Mouse (Mus musculus): ENCODE measurements around the gene Phlpp1.

Gene Phlpp1

GRCm38 (mm10) chr1:106241059-106241458 lies 69.5 kb downstream of the Phlpp1 start:
- intact Hi-C loops (cut with DNase I) = no loop called here

GRCm38 (mm10) chr1:106242129-106242528 lies 70.6 kb downstream of the Phlpp1 start:
- intact Hi-C loops (cut with DNase I) = no loop called here

GRCm38 (mm10) chr1:106243371-106243770 lies 71.8 kb downstream of the Phlpp1 start:
- intact Hi-C loops (cut with DNase I) = no loop called here

GRCm38 (mm10) chr1:106244245-106244644 lies 72.7 kb downstream of the Phlpp1 start:
- intact Hi-C loops (cut with DNase I) = no loop called here

GRCm38 (mm10) chr1:106254047-106254446 lies 82.5 kb downstream of the Phlpp1 start:
- intact Hi-C loops (cut with DNase I) = no loop called here

GRCm38 (mm10) chr1:106257176-106257575 lies 85.6 kb downstream of the Phlpp1 start:
- intact Hi-C loops (cut with DNase I) = no loop called here

GRCm38 (mm10) chr1:106268028-106268799 lies 96.7 kb downstream of the Phlpp1 start:
- intact Hi-C loops (cut with DNase I) = no loop called here

GRCm38 (mm10) chr1:106269337-106269736 lies 97.8 kb downstream of the Phlpp1 start:
- intact Hi-C loops (cut with DNase I) = no loop called here

- intact Hi-C loops (cut with DNase I) = no loop called here
These were observed 101.4 kb downstream of the Phlpp1 start for GRCm38 (mm10) chr1:106272916-106273315.

- intact Hi-C loops (cut with DNase I) = no loop called here
These were observed 102.2 kb downstream of the Phlpp1 start for GRCm38 (mm10) chr1:106273801-106274200.

- intact Hi-C loops (cut with DNase I) = no loop called here
These were observed 103.0 kb downstream of the Phlpp1 start for GRCm38 (mm10) chr1:106274561-106275001.

- intact Hi-C loops (cut with DNase I) = no loop called here
These were observed 103.6 kb downstream of the Phlpp1 start for GRCm38 (mm10) chr1:106275142-106275541.

GRCm38 (mm10) chr1:106275731-106276130 lies 104.2 kb downstream of the Phlpp1 start:
- intact Hi-C loops (cut with DNase I) = no loop called here

- intact Hi-C loops (cut with DNase I) = no loop called here
These were observed 105.3 kb downstream of the Phlpp1 start for GRCm38 (mm10) chr1:106276824-106277223.

GRCm38 (mm10) chr1:106277286-106277685 lies 105.7 kb downstream of the Phlpp1 start:
- intact Hi-C loops (cut with DNase I) = no loop called here

- intact Hi-C loops (cut with DNase I) = no loop called here
These were observed 107.1 kb downstream of the Phlpp1 start for GRCm38 (mm10) chr1:106278552-106279060.

- intact Hi-C loops (cut with DNase I) = no loop called here
These were observed 108.0 kb downstream of the Phlpp1 start for GRCm38 (mm10) chr1:106279404-106280123.

GRCm38 (mm10) chr1:106280171-106280913 lies 108.8 kb downstream of the Phlpp1 start:
- intact Hi-C loops (cut with DNase I) = no loop called here

- intact Hi-C loops (cut with DNase I) = no loop called here
These were observed 115.3 kb downstream of the Phlpp1 start for GRCm38 (mm10) chr1:106286815-106287214.

- intact Hi-C loops (cut with DNase I) = no loop called here
These were observed 117.5 kb downstream of the Phlpp1 start for GRCm38 (mm10) chr1:106289065-106289464.

GRCm38 (mm10) chr1:106289580-106289979 lies 118.0 kb downstream of the Phlpp1 start:
- intact Hi-C loops (cut with DNase I) = no loop called here
